Mouse (Mus musculus): ENCODE results near the gene Shroom4. TPM values are rescaled to one million over a fixed set of nuclear protein-coding genes. Genes with fewer than 3 reads are reported as not detected.

The Shroom4 gene
- polyA plus RNA-seq, 1 experiment from 2014 or later: 12.7 TPM

DNA sequence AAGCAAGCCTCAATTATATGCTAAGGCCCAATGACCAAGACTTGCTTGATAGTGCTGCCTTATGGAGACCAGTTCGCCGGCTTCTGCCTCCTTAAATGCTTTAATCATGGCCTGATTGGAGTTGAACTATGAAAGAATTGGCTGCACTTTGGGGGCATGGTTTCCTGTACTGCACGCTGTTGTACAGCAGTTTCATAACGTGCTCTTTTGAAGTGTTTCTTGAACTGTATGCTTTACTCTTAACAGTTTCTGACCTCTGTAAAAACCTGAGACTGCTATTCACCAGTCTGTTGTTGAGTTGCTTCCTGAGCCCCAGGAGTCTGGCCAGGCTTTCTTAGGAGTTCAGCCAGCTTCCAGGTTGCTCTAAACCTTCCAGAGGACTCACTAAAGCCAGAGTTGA lies 90.8 kb downstream of the Shroom4 start:
- ATAC-seq (ENCODE audit: insufficient read depth) (no peak), DNase-seq (no peak)
- Histone ChIP-seq H3K4me3 (ENCODE audit: low read depth, low read length) (no peak overlapping the region), H3K9me3 (ENCODE audit: low read depth, low read length) (no peaks in the 10 kb centered on the region), H3K4me2 (no peak overlapping the region), H3K9ac (no peak overlapping the region), H3K27me3 (ENCODE audit: insufficient read depth, low read length) (no peaks in the 10 kb centered on the region), H3K36me3 (ENCODE audit: insufficient read depth) (no peaks in the 10 kb centered on the region), H3K27ac (ENCODE audit: low read depth) (no peak overlapping the region), H3K4me1 (ENCODE audit: insufficient read depth) (no peaks in the 10 kb centered on the region)
- WGBS: 60% methylated on average over 4 of the region's 4 CpGs
- TF ChIP-seq CTCF (IDR thresholded peaks at IDR 0.05; ENCODE audit: low read depth): no peak

DNA sequence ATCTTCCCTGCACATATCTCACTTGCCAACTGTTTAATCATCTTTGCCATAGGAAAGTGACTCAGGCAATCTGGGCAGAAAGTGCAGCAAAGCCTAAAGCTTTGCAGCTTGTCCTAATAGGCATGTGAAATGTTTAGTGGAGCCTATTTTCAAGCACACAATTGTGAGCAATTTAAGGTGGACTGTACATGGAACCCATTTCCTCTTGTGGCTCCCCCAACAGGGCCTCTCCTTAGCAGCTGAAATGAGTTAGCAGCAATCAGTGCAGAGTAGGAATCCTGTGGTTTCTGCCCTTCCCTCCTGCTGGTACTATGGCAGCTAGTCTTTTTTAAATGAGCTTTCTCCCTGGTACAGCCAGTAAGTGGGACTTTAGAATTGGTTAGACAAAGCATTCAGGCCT lies 95.8 kb downstream of the Shroom4 start:
- no peaks in the 10 kb centered on the region for H3K36me3 ChIP-seq (ENCODE audit: insufficient read depth)
- no peak overlapping the region for H3K9ac ChIP-seq
- 0 out of 2 replicates have a peak, but pooled peaks cover 5% of the 10 kb centered on the region for H3K4me1 ChIP-seq (ENCODE audit: insufficient read depth)
- H3K9me3 ChIP-seq (ENCODE audit: low read depth, low read length): no peaks in the 10 kb centered on the region
- H3K4me2 ChIP-seq: no peak overlapping the region
- no peaks in the 10 kb centered on the region for H3K27me3 ChIP-seq (ENCODE audit: insufficient read depth, low read length)
- H3K4me3 ChIP-seq (ENCODE audit: low read depth, low read length): no peak overlapping the region
- no peak for ATAC-seq (ENCODE audit: insufficient read depth)
- H3K27ac ChIP-seq (ENCODE audit: low read depth): no peak overlapping the region
- no peak for DNase-seq
- no peak for TF ChIP-seq CTCF (IDR thresholded peaks at IDR 0.05; ENCODE audit: low read depth)

DNA sequence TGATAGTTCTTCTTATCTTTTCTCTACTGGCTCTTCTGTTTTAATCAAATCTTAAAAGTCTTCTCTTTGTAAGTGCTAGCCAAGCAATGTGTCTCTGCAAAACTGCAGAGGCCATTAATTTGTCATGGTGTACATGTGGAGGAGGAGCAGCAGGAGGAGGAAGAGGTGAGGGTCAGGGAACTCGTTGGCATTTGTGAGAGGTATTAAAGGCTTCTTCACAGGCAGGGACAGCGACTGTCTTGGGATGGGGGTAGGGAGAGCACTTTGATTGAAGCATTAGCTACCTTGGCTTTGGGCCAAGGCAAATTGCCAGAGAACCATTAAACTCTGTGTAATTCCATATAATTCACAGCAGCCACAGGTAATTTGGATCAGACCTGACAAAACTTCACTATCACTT lies 96.7 kb downstream of the Shroom4 start:
- no peak overlapping the region for H3K4me3 ChIP-seq (ENCODE audit: low read depth, low read length)
- no peak overlapping the region for H3K4me2 ChIP-seq
- no peak for ATAC-seq (ENCODE audit: insufficient read depth)
- 15% methylated on average over 2 of the region's 2 CpGs for WGBS
- H3K4me1 ChIP-seq (ENCODE audit: insufficient read depth): 0 out of 2 replicates have a peak, but pooled peaks cover 5% of the 10 kb centered on the region
- H3K27me3 ChIP-seq (ENCODE audit: insufficient read depth, low read length): no peaks in the 10 kb centered on the region
- no peak overlapping the region for H3K27ac ChIP-seq (ENCODE audit: low read depth)
- H3K36me3 ChIP-seq (ENCODE audit: insufficient read depth): no peaks in the 10 kb centered on the region
- DNase-seq: peak; percentile 37
- TF ChIP-seq CTCF (IDR thresholded peaks at IDR 0.05; ENCODE audit: low read depth): no peak
- no peaks in the 10 kb centered on the region for H3K9me3 ChIP-seq (ENCODE audit: low read depth, low read length)
- H3K9ac ChIP-seq: no peak overlapping the region

DNA sequence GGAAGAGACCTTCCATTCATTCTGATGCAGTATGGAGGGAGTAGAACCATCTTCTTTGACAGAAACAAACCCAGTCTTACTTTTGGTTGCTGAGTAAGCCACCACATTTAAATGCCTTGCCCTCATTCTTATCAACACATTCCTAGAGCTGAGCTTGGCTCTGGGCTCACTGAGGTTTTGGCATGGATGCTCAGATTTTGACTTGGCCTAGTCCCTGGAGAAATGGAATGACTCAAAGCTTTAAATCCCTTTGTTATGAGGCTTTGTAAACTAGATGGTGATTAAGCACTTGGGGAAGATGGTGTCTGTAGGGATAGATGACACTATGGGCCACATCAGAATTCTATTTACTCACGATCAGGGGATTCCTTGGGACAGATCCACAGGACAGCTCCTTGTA lies 102.2 kb downstream of the Shroom4 start:
- Histone ChIP-seq H3K36me3 (ENCODE audit: insufficient read depth) (no peaks in the 10 kb centered on the region), H3K9ac (no peak overlapping the region), H3K27ac (ENCODE audit: low read depth) (no peak overlapping the region), H3K4me1 (ENCODE audit: insufficient read depth) (no peaks in the 10 kb centered on the region), H3K4me3 (ENCODE audit: low read depth, low read length) (no peak overlapping the region), H3K4me2 (no peak overlapping the region), H3K9me3 (ENCODE audit: low read depth, low read length) (no peaks in the 10 kb centered on the region), H3K27me3 (ENCODE audit: insufficient read depth, low read length) (no peaks in the 10 kb centered on the region)
- DNase-seq (no peak), ATAC-seq (ENCODE audit: insufficient read depth) (no peak)
- 53% methylated on average over 1 of the region's 1 CpGs for WGBS
- no peak for TF ChIP-seq CTCF (IDR thresholded peaks at IDR 0.05; ENCODE audit: low read depth)

DNA sequence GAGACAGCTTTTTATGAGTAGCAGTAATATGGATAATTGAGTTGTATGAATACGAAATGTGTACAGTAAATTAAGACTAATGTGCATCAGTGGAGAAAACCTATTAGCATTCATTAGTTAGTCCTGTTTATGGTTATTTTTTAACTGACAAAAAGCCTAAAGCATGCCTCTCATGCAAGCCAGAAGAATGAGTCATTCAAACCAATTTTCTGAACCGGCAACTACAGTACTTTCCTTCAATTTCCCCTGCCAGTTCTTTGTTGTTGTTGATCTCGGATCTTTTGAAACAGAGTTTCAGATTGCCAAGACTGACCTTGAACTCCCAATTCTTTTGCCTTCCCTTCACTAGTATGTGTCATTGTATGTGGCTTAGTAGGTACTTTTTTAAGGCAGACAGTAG lies 117.6 kb downstream of the Shroom4 start:
- no peak for ATAC-seq (ENCODE audit: insufficient read depth)
- H3K27ac ChIP-seq (ENCODE audit: low read depth): no peak overlapping the region
- DNase-seq: no peak

DNA sequence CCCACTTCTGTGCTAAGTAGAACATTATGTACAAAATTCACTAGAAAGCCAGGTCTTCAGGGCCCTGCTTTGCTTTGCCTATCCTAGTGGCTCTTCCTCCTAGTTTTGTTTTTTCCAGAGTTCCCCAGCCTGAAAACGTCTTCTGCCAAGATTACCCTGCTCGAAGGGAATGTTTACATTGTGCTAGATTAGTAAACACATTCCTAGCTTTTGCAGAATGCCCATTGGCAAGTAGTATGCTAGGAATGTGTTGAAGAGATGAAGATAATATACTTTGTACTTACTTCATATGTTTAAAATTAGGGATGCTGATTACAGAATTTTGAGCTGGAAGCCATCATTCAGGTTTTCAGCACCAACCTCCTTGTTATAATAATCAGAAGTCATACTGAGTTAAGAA lies 118.8 kb downstream of the Shroom4 start:
- WGBS: 10% methylated on average over 2 of the region's 2 CpGs
- Histone ChIP-seq H3K4me3 (ENCODE audit: low read depth, low read length) (no peak overlapping the region), H3K4me1 (ENCODE audit: insufficient read depth) (no peaks in the 10 kb centered on the region), H3K36me3 (ENCODE audit: insufficient read depth) (no peaks in the 10 kb centered on the region), H3K9me3 (ENCODE audit: low read depth, low read length) (no peaks in the 10 kb centered on the region), H3K9ac (no peak overlapping the region), H3K27me3 (ENCODE audit: insufficient read depth, low read length) (no peaks in the 10 kb centered on the region), H3K27ac (ENCODE audit: low read depth) (no peak overlapping the region), H3K4me2 (no peak overlapping the region)
- ATAC-seq (ENCODE audit: insufficient read depth) (peak; percentile 62; the same call in 1 of the 2 replicates), DNase-seq (peak; percentile 46)
- no peak for TF ChIP-seq CTCF (IDR thresholded peaks at IDR 0.05; ENCODE audit: low read depth)

More for the DNA sequence above, 117.6 kb downstream of the Shroom4 start:
- no peaks in the 10 kb centered on the region for H3K4me1 ChIP-seq (ENCODE audit: insufficient read depth)
- no peaks in the 10 kb centered on the region for H3K9me3 ChIP-seq (ENCODE audit: low read depth, low read length)
- no peak for TF ChIP-seq CTCF (IDR thresholded peaks at IDR 0.05; ENCODE audit: low read depth)
- no peak overlapping the region for H3K4me2 ChIP-seq
- H3K4me3 ChIP-seq (ENCODE audit: low read depth, low read length): no peak overlapping the region
- H3K36me3 ChIP-seq (ENCODE audit: insufficient read depth): no peaks in the 10 kb centered on the region
- H3K9ac ChIP-seq: no peak overlapping the region
- no peaks in the 10 kb centered on the region for H3K27me3 ChIP-seq (ENCODE audit: insufficient read depth, low read length)
- 75% methylated on average over 3 of the region's 3 CpGs for WGBS

DNA sequence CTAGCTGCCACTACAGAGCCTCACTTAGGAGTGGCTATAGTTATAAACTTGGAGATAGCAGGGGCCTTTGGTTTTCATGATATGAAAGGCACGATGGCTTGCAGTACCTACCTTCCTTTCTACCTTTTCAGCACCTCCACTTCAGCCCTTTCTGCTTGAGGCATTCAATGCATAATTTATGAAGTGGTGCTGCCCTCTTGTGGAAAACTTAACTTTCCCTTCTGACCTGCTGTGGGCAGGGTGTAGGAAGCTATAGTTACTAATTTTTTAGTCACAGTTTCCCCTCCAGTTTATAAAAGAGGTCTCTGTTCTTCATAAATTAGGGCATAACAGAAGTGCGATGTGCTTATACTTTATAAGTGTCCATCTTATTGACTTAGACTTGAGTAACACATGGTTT lies 123.3 kb downstream of the Shroom4 start:
- Histone ChIP-seq H3K9me3 (ENCODE audit: low read depth, low read length) (no peaks in the 10 kb centered on the region), H3K4me2 (no peak overlapping the region), H3K9ac (no peak overlapping the region), H3K4me3 (ENCODE audit: low read depth, low read length) (no peak overlapping the region), H3K4me1 (ENCODE audit: insufficient read depth) (no peaks in the 10 kb centered on the region), H3K27ac (ENCODE audit: low read depth) (no peak overlapping the region), H3K27me3 (ENCODE audit: insufficient read depth, low read length) (no peaks in the 10 kb centered on the region), H3K36me3 (ENCODE audit: insufficient read depth) (no peaks in the 10 kb centered on the region)
- ATAC-seq (ENCODE audit: insufficient read depth): no peak
- 65% methylated on average over 2 of the region's 2 CpGs for WGBS
- TF ChIP-seq CTCF (IDR thresholded peaks at IDR 0.05; ENCODE audit: low read depth): peak; percentile 51
- peak; percentile 56 for DNase-seq

DNA sequence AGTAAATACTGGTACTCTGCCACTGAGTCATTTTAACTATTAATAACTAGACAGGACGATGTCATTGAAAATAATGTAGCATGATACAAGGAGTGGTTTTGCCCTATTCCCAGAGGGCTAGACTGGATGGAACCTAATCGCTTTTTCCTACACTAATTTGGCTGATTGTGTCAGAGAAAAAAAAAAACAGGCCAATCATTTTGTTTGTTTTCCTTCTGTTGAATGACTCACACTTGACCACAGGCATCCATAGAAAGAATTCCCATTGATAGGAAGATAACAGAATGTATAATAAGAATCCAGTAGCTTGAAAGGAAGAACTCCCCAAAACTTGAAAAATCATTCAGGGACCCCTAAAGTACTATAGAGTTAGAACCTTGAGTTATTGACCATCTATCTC lies 137.0 kb downstream of the Shroom4 start:
- ATAC-seq (ENCODE audit: insufficient read depth): no peak
- Histone ChIP-seq H3K36me3 (ENCODE audit: insufficient read depth) (no peaks in the 10 kb centered on the region), H3K4me2 (no peak overlapping the region), H3K4me3 (ENCODE audit: low read depth, low read length) (no peak overlapping the region), H3K4me1 (ENCODE audit: insufficient read depth) (no peaks in the 10 kb centered on the region), H3K9ac (no peak overlapping the region), H3K27me3 (ENCODE audit: insufficient read depth, low read length) (no peaks in the 10 kb centered on the region), H3K9me3 (ENCODE audit: low read depth, low read length) (no peaks in the 10 kb centered on the region), H3K27ac (ENCODE audit: low read depth) (no peak overlapping the region)
- no peak for TF ChIP-seq CTCF (IDR thresholded peaks at IDR 0.05; ENCODE audit: low read depth)
- no peak for DNase-seq
- WGBS: 73% methylated on average over 2 of the region's 2 CpGs

All from lung, embryonic 14.5 days (tissue).